Mouse (Mus musculus) testis, adult 2 months (tissue): ENCODE results near the gene Fbxo6. TPM values are rescaled to one million over a fixed set of nuclear protein-coding genes. Genes with fewer than 3 reads are reported as not detected.

ENCODE experiments used
- H3K27ac ChIP-seq: fragments of 200-500 bp; 2 replicates; pipeline ENCODE4 v1.5.1; 2012; ENCODE audit warnings: low read depth, low read length; ENCODE audit not compliant: control insufficient read depth, insufficient read depth
- H3K27me3 ChIP-seq: fragments of 200-500 bp; 2 replicates; pipeline ENCODE4 v1.6.1; 2012; ENCODE audit warnings: mild to moderate bottlenecking, low read length, moderate library complexity; ENCODE audit not compliant: control insufficient read depth, insufficient read depth
- H3K36me3 ChIP-seq: fragments of 200-500 bp; 2 replicates; pipeline ENCODE4 v1.6.1; 2012; ENCODE audit warnings: mild to moderate bottlenecking, low read length; ENCODE audit not compliant: control insufficient read depth, insufficient read depth
- H3K4me1 ChIP-seq: fragments of 200-500 bp; 2 replicates; pipeline ENCODE4 v1.6.1; 2012; ENCODE audit warnings: low read length; ENCODE audit not compliant: control insufficient read depth, insufficient read depth
- H3K4me3 ChIP-seq: fragments of 200-500 bp; 2 replicates; pipeline ENCODE4 v1.5.1; 2012; ENCODE audit warnings: low read depth, mild to moderate bottlenecking, low read length, moderate library complexity, mixed read lengths; ENCODE audit not compliant: control insufficient read depth
- CTCF ChIP-seq: fragments of 200-500 bp; IDR thresholded peaks from 2 replicates; pipeline ENCODE4 v1.5.1; 2012; ENCODE audit warnings: low read depth, mild to moderate bottlenecking, inconsistent platforms, low read length, moderate library complexity; ENCODE audit not compliant: control insufficient read depth, insufficient read depth, insufficient replicate concordance
- POLR2A ChIP-seq: fragments of 200-500 bp; IDR thresholded peaks from 2 replicates; pipeline ENCODE4 v1.6.1; 2012; ENCODE audit warnings: low read depth, mild to moderate bottlenecking, inconsistent platforms, low read length, moderate library complexity; ENCODE audit not compliant: control insufficient read depth
- polyA plus RNA-seq: library from polyadenylated mRNA; depleted of rRNA; stranded (reverse); fragments of >200 nt; gene quantifications from 2 replicates; pipeline ENCODE4 v1.2.3, GENCODE M21; 2012

The Fbxo6 gene
- polyA plus RNA-seq, 1 experiment: 41.9 TPM

DNA sequence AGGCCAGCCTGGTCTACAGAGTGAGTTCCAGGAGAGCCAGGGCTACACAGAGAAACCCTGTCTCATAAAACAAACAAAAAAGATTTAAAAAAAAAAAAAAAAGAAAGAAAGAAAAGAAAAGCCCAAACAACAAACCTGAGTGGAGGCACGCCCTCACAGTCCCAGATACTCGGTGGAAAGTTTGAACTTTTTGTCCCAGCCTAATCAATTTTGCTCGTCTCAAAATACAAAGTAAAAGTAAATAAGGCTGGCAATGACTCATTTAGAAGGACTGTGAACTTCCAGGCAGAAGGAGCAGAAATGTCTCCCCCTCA, 1.0 kb downstream of the Fbxo6 start:
- H3K27ac ChIP-seq: no peak overlapping the region; the same call in 1 of the 2 replicates
- H3K27me3 ChIP-seq: no peaks in the 10 kb centered on the region
- no peaks in the 10 kb centered on the region; the same call in 1 of the 2 replicates for H3K36me3 ChIP-seq
- TF ChIP-seq CTCF: no peak
- TF ChIP-seq POLR2A: no peak
- H3K4me3 ChIP-seq: peak overlapping the region; percentile 95; the same call in 1 of the 2 replicates
- peaks cover 20% of the 10 kb centered on the region for H3K4me1 ChIP-seq

DNA sequence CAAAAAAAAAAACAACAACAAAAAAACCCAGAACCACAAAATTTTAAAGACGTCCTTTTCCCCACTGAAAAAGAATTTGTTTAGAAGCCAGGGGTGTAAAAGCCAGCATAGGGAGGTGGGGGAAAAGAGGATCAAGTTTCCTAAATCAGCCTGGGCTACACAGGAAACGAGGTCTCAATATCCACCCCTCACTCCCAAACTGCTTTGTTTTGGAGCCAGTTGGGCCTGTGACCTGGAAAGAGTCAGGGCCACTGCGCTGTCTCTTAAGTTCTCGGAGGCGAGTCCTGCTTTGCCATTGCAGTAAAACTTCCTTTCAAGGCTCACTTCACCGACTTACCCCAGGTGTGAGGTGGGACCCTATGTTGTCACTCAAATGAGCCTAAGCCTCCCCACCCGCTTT, 1.7 kb downstream of the Fbxo6 start:
- TF ChIP-seq CTCF (no peak), POLR2A (no peak)
- H3K27me3 ChIP-seq: no peaks in the 10 kb centered on the region
- H3K36me3 ChIP-seq: no peaks in the 10 kb centered on the region; the same call in 1 of the 2 replicates
- H3K27ac ChIP-seq: no peak overlapping the region
- peaks cover 20% of the 10 kb centered on the region for H3K4me1 ChIP-seq
- peak overlapping the region; percentile 74 for H3K4me3 ChIP-seq

DNA sequence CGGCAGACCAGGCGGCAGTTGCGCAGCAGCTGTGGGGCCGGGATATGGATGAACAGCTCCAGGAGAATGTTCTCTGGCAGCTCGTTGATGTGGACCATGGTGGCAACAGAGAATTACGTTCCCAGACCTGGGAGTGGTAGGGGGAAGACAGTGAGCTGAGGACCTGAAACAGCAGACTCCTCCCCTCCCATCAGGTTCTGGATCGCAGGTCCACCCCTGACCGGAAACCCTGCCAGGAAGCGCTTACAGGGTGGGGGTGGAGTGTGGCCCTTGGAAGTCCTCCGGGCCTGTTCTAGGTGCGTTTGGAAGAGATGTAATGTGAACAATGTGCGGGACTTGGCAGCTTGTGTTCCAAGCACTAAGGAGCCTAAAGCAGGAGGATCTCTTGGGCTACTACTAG, 2.4 kb downstream of the Fbxo6 start:
- Histone ChIP-seq H3K4me1 (peaks cover 20% of the 10 kb centered on the region), H3K27ac (peak overlapping the region; percentile 71; the same call in 1 of the 2 replicates), H3K36me3 (no peaks in the 10 kb centered on the region; the same call in 1 of the 2 replicates), H3K4me3 (peak overlapping the region; percentile 74), H3K27me3 (no peaks in the 10 kb centered on the region)
- no peak for TF ChIP-seq POLR2A

DNA sequence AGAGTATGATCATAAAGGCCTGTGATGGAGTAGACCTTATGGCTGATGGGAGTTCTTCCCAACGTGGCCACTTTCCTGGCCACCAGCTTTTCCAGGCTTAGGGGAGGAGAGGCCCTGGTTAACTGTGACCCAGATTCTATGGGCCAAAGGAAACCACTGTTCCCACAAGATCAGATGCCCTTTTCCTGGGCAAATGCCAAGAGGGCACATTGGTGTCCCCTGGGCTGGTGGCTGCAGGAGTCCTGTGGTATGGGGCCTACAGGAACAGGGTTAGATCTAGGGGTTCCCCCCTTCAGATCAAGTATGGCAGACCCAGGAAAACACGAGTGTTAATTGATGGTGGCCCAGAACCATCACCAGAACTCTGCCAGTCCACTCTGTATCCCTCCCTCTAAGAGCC, 4.2 kb downstream of the Fbxo6 start:
- no peaks in the 10 kb centered on the region for H3K27me3 ChIP-seq
- TF ChIP-seq POLR2A (no peak), CTCF (no peak)
- H3K36me3 ChIP-seq: no peaks in the 10 kb centered on the region; the same call in 1 of the 2 replicates
- peak overlapping the region; percentile 74 for H3K4me3 ChIP-seq
- H3K4me1 ChIP-seq: peaks cover 20% of the 10 kb centered on the region
- peak overlapping the region; percentile 16; the same call in 1 of the 2 replicates for H3K27ac ChIP-seq

DNA sequence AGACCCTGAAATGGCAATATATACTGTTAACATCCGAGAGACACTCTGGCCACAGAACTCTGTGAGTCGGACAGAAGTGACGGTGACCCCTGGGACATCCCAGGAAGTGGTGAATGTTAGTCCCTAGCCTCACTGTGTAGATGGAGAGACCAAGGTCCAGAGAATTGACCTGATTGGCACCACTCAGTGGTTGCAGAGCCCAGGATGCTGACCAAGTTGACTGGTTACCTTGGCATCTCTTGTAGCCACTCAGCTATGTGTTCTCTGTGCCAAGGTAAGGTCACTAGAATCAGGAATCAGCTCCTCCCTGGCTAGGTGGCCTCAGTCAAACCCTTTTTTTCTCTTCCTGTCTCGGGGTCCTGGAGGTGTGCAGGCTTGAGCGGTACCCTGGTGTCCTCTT, 8.2 kb downstream of the Fbxo6 start:
- H3K27ac ChIP-seq: no peak overlapping the region
- H3K27me3 ChIP-seq: no peaks in the 10 kb centered on the region
- H3K36me3 ChIP-seq: no peaks in the 10 kb centered on the region; the same call in 1 of the 2 replicates
- no peak overlapping the region for H3K4me3 ChIP-seq
- H3K4me1 ChIP-seq: no peaks in the 10 kb centered on the region; the same call in 1 of the 2 replicates
- TF ChIP-seq CTCF: no peak
- TF ChIP-seq POLR2A: no peak

DNA sequence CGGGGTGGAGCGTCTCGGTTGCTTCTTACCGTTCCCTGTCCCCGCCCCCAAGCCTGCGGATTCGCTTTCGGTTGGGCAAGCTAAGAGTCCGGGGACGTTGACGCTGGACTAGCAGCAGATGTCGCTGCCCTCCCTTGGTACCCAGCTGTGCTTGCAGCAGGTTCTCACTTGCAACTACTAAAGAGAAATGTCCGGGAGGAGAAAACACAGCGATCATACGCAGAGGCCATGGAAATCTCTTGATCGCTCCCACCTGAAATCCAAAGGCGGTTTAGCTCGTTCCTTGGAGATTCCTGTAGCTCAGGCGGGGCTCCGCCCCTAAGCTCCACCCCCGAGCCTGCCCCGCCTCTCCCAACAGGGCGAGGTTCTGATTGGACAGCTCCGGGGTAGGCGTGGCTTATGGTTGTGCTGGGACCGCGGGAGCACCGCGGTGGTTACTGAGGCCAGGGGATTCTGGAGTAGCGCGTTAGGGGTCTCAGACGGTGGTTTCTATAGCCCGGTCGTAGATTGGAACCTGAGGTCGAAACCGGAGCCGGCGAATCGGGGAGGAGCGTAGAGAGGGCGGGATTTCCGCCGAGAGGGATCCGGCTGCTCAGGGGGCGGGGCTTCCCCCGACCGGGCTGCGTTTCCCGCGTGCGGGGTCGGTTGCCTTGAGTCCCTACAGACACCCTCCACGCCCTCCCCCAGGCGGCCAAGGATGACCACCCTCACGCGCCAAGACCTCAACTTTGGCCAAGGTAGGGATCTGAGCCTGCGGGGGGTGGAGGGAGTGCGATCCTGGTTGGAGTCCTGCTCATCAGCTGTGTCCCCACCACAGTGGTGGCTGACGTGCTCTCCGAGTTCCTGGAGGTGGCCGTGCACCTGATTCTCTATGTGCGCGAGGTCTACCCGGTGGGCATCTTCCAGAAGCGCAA, 11.6 kb downstream of the Fbxo6 start:
- Histone ChIP-seq H3K4me1 (no peaks in the 10 kb centered on the region; the same call in 1 of the 2 replicates), H3K27ac (peak overlapping the region; percentile 97), H3K4me3 (peak overlapping the region; percentile 97), H3K27me3 (no peaks in the 10 kb centered on the region), H3K36me3 (no peaks in the 10 kb centered on the region)
- peak; percentile 62 for TF ChIP-seq POLR2A
- peak; percentile 57; the same call in 1 of the 2 replicates for TF ChIP-seq CTCF

DNA sequence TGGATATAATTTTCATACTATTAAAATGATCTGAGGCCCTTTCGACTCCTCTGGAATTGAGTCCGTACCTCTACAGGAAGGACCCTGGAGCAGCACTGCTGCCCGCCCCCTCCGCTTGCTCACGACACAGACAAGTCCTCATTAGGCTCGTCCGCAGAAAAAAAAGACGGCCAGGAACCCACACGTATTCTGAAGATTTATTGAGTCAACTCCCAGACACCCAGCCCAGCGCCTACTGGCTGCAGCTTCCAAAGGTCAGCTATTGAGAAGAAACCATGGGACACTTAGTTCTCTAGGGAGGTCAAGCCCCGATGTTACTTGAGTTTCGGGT, 12.2 kb downstream of the Fbxo6 start:
- Histone ChIP-seq H3K36me3 (no peaks in the 10 kb centered on the region), H3K27ac (peak overlapping the region; percentile 97), H3K4me1 (no peaks in the 10 kb centered on the region; the same call in 1 of the 2 replicates), H3K4me3 (peak overlapping the region; percentile 97), H3K27me3 (no peaks in the 10 kb centered on the region)
- no peak for TF ChIP-seq POLR2A
- TF ChIP-seq CTCF: no peak
